Mouse (Mus musculus) B cell, adult 2 months (primary cell): Measurements from ENCODE around the gene Gm13279.
"Not testable (repeated sequence)": the region's sequence is repeated elsewhere in the genome, so short reads cannot be mapped to it uniquely, and the experiment has no call there.

Experiments used
- DNase-seq, 2 experiments: peaks; one replicate each; pipeline ENCODE4 v3.0.0; 2022

Gene Gm13279

GRCm38 (mm10) chr4:88797097-88797496 lies at the start of gene Gm13279:
Gm13279 (plus strand) TSS chr4:88797397.
- DNase-seq = not testable (repeated sequence)

- DNase-seq = no peak
Observed at GRCm38 (mm10) chr4:88749926-88750325, 47.3 kb upstream of the Gm13279 start.

- peak; percentile 76 to 78 for DNase-seq
Observed at GRCm38 (mm10) chr4:88754818-88755340, 42.3 kb upstream of the Gm13279 start, which contains the start of gene Gm13271. Gm13271 (plus strand) TSS chr4:88754868.

- not testable (repeated sequence) for DNase-seq
Observed at GRCm38 (mm10) chr4:88756581-88757513, 40.4 kb upstream of the Gm13279 start.

- DNase-seq = peak; percentile 91 to 93
Observed at GRCm38 (mm10) chr4:88757628-88758031, 39.6 kb upstream of the Gm13279 start.

- DNase-seq = peak; percentile 22 to 27
Observed at GRCm38 (mm10) chr4:88758751-88759150, 38.4 kb upstream of the Gm13279 start.

GRCm38 (mm10) chr4:88759610-88760268 lies 37.5 kb upstream of the Gm13279 start, which contains the start of gene Gm13283:
Gm13283 (plus strand) TSS chr4:88760119.
- DNase-seq = peak; percentile 48 to 52

- DNase-seq = peak; percentile 53 to 54
Observed at GRCm38 (mm10) chr4:88760431-88760830, 36.8 kb upstream of the Gm13279 start.

- peak; percentile 79 for DNase-seq
Observed at GRCm38 (mm10) chr4:88761776-88762175, 35.4 kb upstream of the Gm13279 start.

GRCm38 (mm10) chr4:88762341-88762740 lies 34.9 kb upstream of the Gm13279 start:
- DNase-seq = peak in 1 of 2 experiments; percentile 17

GRCm38 (mm10) chr4:88763384-88764018 lies 33.7 kb upstream of the Gm13279 start:
- DNase-seq = peak; percentile 27 to 37

GRCm38 (mm10) chr4:88773534-88773933 lies 23.7 kb upstream of the Gm13279 start, which contains the start of gene Gm13290:
Gm13290 (plus strand) TSS chr4:88773834.
- DNase-seq = not testable (repeated sequence)

- DNase-seq = not testable (repeated sequence)
Observed at GRCm38 (mm10) chr4:88776622-88777021, 20.6 kb upstream of the Gm13279 start, which contains the start of gene Gm13289. Gm13289 (plus strand) TSS chr4:88776922.

- not testable (repeated sequence) for DNase-seq
Observed at GRCm38 (mm10) chr4:88779550-88779949, 17.6 kb upstream of the Gm13279 start, which contains the start of gene Gm13272. Gm13272 (plus strand) TSS chr4:88779850.

GRCm38 (mm10) chr4:88780320-88780719 lies 16.9 kb upstream of the Gm13279 start:
- DNase-seq = peak in 1 of 2 experiments; percentile 26

GRCm38 (mm10) chr4:88781831-88782230 lies 15.4 kb upstream of the Gm13279 start, which contains the start of gene Ifnz:
Ifnz (plus strand) TSS chr4:88782131.
- DNase-seq = not testable (repeated sequence)

GRCm38 (mm10) chr4:88782335-88782734 lies 14.9 kb upstream of the Gm13279 start:
- peak; percentile 11 to 19 for DNase-seq

GRCm38 (mm10) chr4:88785409-88785808 lies 11.8 kb upstream of the Gm13279 start, which contains the start of gene Gm13276:
Gm13276 (plus strand) TSS chr4:88785709.
- not testable (repeated sequence) for DNase-seq

GRCm38 (mm10) chr4:88788402-88788801 lies 8.8 kb upstream of the Gm13279 start, which contains the start of gene Gm13277:
Gm13277 (plus strand) TSS chr4:88788632.
- peak; percentile 77 to 78 for DNase-seq

- DNase-seq = not testable (repeated sequence)
Observed at GRCm38 (mm10) chr4:88791250-88791649, 5.9 kb upstream of the Gm13279 start, which contains the start of gene Gm13278. Gm13278 (plus strand) TSS chr4:88791550.

GRCm38 (mm10) chr4:88793936-88794675 lies 3.1 kb upstream of the Gm13279 start, which contains the start of gene Gm13275:
Gm13275 (plus strand) TSS chr4:88794487.
- DNase-seq = peak; percentile 78 to 85
